Mouse (Mus musculus) E14TG2a.4 (cell line): ENCODE data around the gene P3h2.

Source experiments
- H3K27me3 ChIP-seq: 2 replicates; pipeline ENCODE4 v1.6.1; 2014; ENCODE audit warnings: low read length, control low read depth; ENCODE audit not compliant: insufficient read depth
- H3K36me3 ChIP-seq: 2 replicates; pipeline ENCODE4 v1.6.1; 2014; ENCODE audit warnings: low read length, control low read depth; ENCODE audit not compliant: insufficient read depth
- H3K4me1 ChIP-seq: replicated peaks from 2 replicates; pipeline ENCODE4 v1.6.1; 2014; ENCODE audit warnings: low read depth, low read length, control low read depth
- H3K4me3 ChIP-seq: replicated peaks from 2 replicates; pipeline ENCODE4 v1.5.1; 2014; ENCODE audit warnings: mild to moderate bottlenecking, low read length
- H3K9me3 ChIP-seq: 2 replicates; pipeline ENCODE4 v1.6.1; 2014; ENCODE audit warnings: low read length, control low read depth
- CTCF ChIP-seq: conservative IDR thresholded peaks from 2 replicates; pipeline ENCODE4 v1.5.1; 2014; ENCODE audit warnings: low read length
- NANOG ChIP-seq: IDR thresholded peaks from 2 replicates; pipeline ENCODE4 v1.6.1; 2014; ENCODE audit warnings: borderline replicate concordance, low read length, mixed read lengths
- POU5F1 ChIP-seq: IDR thresholded peaks from 2 replicates; pipeline ENCODE4 v1.6.1; 2014; ENCODE audit warnings: low read length, borderline replicate concordance

Gene P3h2

GRCm38 (mm10) chr16:25983635-25984034 is 121.9 kb downstream of the P3h2 start:
- Histone ChIP-seq H3K4me1 (no peaks in the 10 kb centered on the region), H3K9me3 (no peaks in the 10 kb centered on the region), H3K36me3 (no peaks in the 10 kb centered on the region), H3K4me3 (no peak overlapping the region), H3K27me3 (no peaks in the 10 kb centered on the region)
- TF ChIP-seq CTCF (peak; percentile 77), POU5F1 (no peak), NANOG (no peak)

- Histone ChIP-seq H3K36me3 (no peaks in the 10 kb centered on the region), H3K4me1 (no peaks in the 10 kb centered on the region), H3K27me3 (no peaks in the 10 kb centered on the region), H3K4me3 (no peak overlapping the region), H3K9me3 (no peaks in the 10 kb centered on the region)
- no peak for TF ChIP-seq CTCF
- TF ChIP-seq NANOG: no peak
Observed at GRCm38 (mm10) chr16:25979037-25979436, 126.5 kb downstream of the P3h2 start.

DNA sequence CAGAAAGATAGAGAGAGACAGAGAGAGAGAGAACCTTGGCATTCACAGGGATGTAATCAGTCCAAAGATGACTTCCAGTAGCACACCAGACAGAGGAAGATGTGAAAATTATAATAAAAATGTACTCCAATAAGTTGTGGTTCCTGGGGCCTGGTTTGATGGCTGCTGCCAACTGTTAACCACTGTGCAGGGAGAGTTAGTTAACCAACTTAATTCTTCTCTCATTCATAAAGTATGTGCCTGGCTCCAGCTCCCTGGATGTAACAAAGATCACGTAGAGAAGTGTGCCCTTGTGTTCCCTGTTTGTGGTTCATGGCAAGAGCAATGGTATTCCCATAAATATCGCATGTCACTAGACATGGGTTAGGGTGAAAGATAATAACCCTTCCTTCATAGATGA is 128.4 kb downstream of the P3h2 start:
- Histone ChIP-seq H3K36me3 (no peaks in the 10 kb centered on the region), H3K9me3 (no peaks in the 10 kb centered on the region), H3K4me3 (no peak overlapping the region), H3K27me3 (no peaks in the 10 kb centered on the region), H3K4me1 (no peaks in the 10 kb centered on the region)
- TF ChIP-seq CTCF: no peak
- no peak for TF ChIP-seq NANOG
- no peak for TF ChIP-seq POU5F1

DNA sequence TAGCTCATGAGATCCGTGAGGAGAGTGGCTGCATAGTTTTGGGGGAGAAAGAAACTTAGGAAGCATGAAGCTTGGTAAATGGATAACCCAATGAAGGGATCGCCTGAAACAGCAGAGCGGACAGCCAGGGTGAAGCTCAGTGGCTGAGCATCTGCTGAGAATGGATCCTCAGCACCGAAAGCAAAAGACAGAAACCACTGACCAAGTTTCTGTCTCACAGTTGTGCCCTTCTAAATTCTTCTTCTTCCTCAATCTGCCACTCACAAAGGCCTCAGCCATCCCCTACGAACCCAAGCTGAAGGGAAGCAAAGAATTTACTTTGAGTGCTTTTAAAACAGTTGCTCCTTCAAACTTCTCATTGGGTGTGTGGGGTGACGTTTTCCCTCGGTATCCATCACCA is 134.3 kb downstream of the P3h2 start:
- Histone ChIP-seq H3K27me3 (no peaks in the 10 kb centered on the region), H3K36me3 (no peaks in the 10 kb centered on the region), H3K9me3 (no peaks in the 10 kb centered on the region), H3K4me3 (no peak overlapping the region), H3K4me1 (no peaks in the 10 kb centered on the region)
- no peak for TF ChIP-seq POU5F1
- TF ChIP-seq NANOG: no peak
- no peak for TF ChIP-seq CTCF

GRCm38 (mm10) chr16:25970720-25971119 is 134.9 kb downstream of the P3h2 start:
- TF ChIP-seq CTCF (no peak), NANOG (no peak), POU5F1 (no peak)
- Histone ChIP-seq H3K4me3 (no peak overlapping the region), H3K9me3 (no peaks in the 10 kb centered on the region), H3K36me3 (no peaks in the 10 kb centered on the region), H3K4me1 (no peaks in the 10 kb centered on the region), H3K27me3 (no peaks in the 10 kb centered on the region)

DNA sequence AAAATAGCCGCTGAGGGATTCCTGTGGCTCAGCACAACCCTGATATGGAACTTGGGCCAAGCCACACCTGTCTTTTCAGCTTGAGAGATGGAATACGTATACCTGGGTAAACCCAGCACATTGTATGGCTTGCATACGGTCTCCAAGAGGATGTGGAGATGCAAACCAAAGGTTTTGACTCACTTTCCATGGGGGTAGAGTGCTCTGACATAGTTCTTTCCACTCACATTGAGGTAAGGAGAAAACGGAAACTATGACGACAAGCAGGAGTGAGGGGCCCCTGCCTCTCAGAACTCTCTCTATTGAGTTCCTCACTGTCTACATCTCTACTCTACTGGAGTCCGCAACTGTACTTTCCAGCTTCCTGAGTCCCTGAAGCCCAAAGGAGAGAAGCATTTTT is 135.4 kb downstream of the P3h2 start:
- Histone ChIP-seq H3K4me3 (no peak overlapping the region), H3K4me1 (no peaks in the 10 kb centered on the region), H3K36me3 (no peaks in the 10 kb centered on the region), H3K27me3 (no peaks in the 10 kb centered on the region), H3K9me3 (no peaks in the 10 kb centered on the region)
- TF ChIP-seq CTCF (no peak), NANOG (no peak), POU5F1 (no peak)

DNA sequence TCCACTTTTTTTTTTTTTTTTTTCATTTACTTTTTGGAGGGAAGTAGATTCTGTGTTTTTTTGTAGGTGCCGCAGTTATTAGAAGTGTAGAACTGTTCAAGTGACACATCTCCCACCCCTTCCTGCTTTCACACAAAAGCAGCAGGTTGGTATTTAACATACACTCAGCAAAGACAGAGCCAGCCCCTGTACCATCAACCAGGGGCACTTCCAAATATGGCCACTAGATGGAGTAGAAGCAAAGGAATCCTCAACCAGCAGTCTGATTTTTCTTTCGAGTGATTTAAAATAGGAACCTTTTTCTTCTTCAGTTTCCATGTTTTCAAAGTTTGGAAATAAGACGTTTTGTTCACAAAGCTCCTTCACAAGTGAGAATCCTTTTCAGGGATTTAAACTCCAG is 138.3 kb downstream of the P3h2 start:
- no peaks in the 10 kb centered on the region for H3K27me3 ChIP-seq
- H3K4me1 ChIP-seq: no peaks in the 10 kb centered on the region
- TF ChIP-seq NANOG (no peak), CTCF (peak; percentile 99), POU5F1 (no peak)
- H3K4me3 ChIP-seq: no peak overlapping the region
- H3K36me3 ChIP-seq: no peaks in the 10 kb centered on the region
- no peaks in the 10 kb centered on the region for H3K9me3 ChIP-seq

DNA sequence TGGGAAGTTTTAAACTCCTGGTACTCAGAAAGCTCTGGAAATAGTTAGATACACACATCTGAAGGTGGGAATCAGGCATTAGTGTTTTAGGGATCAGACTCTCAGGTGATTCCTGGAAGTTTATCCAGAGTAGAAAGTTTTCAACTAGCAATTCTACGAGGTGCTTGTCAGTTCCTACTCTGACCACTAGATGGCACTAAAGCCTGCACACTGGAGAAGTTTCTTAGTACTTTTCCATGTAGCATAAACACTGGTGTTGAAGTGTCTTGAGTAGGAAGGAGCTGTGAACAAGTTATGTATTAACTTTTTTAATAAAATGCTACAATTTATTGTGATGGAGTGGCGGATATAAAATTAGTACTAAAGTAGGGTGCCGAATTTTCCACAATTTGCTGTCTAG is 141.7 kb downstream of the P3h2 start:
- Histone ChIP-seq H3K36me3 (no peaks in the 10 kb centered on the region), H3K27me3 (no peaks in the 10 kb centered on the region), H3K4me1 (no peaks in the 10 kb centered on the region), H3K9me3 (no peaks in the 10 kb centered on the region), H3K4me3 (no peak overlapping the region)
- TF ChIP-seq CTCF (peak; percentile 98), POU5F1 (no peak)

- Histone ChIP-seq H3K4me3 (no peak overlapping the region), H3K27me3 (no peaks in the 10 kb centered on the region), H3K4me1 (no peaks in the 10 kb centered on the region), H3K36me3 (no peaks in the 10 kb centered on the region), H3K9me3 (no peaks in the 10 kb centered on the region)
- no peak for TF ChIP-seq NANOG
- TF ChIP-seq CTCF: no peak
- TF ChIP-seq POU5F1: no peak
Observed at GRCm38 (mm10) chr16:25960345-25960744, 145.2 kb downstream of the P3h2 start.
